Mouse (Mus musculus): ENCODE measurements around the gene Mpc1.
A peak's percentile ranks its signal among the peaks of the same experiment; 100 is the strongest.

Gene Mpc1

GRCm38 (mm10) chr17:8282821-8283525 is at the start of gene Mpc1:
Gene Mpc1, plus strand, starts transcription at chr17:8282904.
- peak; percentile 98 for DNase-seq

- DNase-seq = no peak
Measured at GRCm38 (mm10) chr17:8233618-8234214, 49.0 kb upstream of the Mpc1 start.

GRCm38 (mm10) chr17:8234537-8234936 is 48.2 kb upstream of the Mpc1 start:
- DNase-seq = no peak

- no peak for DNase-seq
Measured at GRCm38 (mm10) chr17:8235743-8236142, 47.0 kb upstream of the Mpc1 start, which contains the start of gene Ccr6. Gene Ccr6, plus strand, starts transcription at chr17:8236043.

- DNase-seq = no peak
Measured at GRCm38 (mm10) chr17:8238012-8238710, 44.5 kb upstream of the Mpc1 start.

- DNase-seq = no peak
Measured at GRCm38 (mm10) chr17:8239561-8239960, 43.1 kb upstream of the Mpc1 start.

- no peak for DNase-seq
Measured at GRCm38 (mm10) chr17:8240517-8240916, 42.2 kb upstream of the Mpc1 start.

GRCm38 (mm10) chr17:8241645-8242044 is 41.1 kb upstream of the Mpc1 start:
- no peak for DNase-seq

GRCm38 (mm10) chr17:8242186-8242585 is 40.5 kb upstream of the Mpc1 start:
- no peak for DNase-seq

- DNase-seq = no peak
Measured at GRCm38 (mm10) chr17:8244124-8244523, 38.6 kb upstream of the Mpc1 start.

GRCm38 (mm10) chr17:8246102-8246754 is 36.5 kb upstream of the Mpc1 start:
- no peak for DNase-seq

- DNase-seq = no peak
Measured at GRCm38 (mm10) chr17:8251704-8252103, 31.0 kb upstream of the Mpc1 start.

GRCm38 (mm10) chr17:8254268-8254667 is 28.4 kb upstream of the Mpc1 start:
- DNase-seq = no peak

GRCm38 (mm10) chr17:8254914-8255313 is 27.8 kb upstream of the Mpc1 start:
- no peak for DNase-seq

- no peak for DNase-seq
Measured at GRCm38 (mm10) chr17:8255583-8255982, 27.1 kb upstream of the Mpc1 start.

GRCm38 (mm10) chr17:8256982-8257381 is 25.7 kb upstream of the Mpc1 start:
- DNase-seq = no peak

GRCm38 (mm10) chr17:8264638-8265037 is 18.1 kb upstream of the Mpc1 start:
- peak; percentile 41 for DNase-seq

GRCm38 (mm10) chr17:8272054-8272749 is 10.5 kb upstream of the Mpc1 start:
- DNase-seq = no peak

GRCm38 (mm10) chr17:8272951-8273350 is 9.8 kb upstream of the Mpc1 start:
- DNase-seq = no peak

GRCm38 (mm10) chr17:8276071-8276470 is 6.6 kb upstream of the Mpc1 start:
- no peak for DNase-seq

GRCm38 (mm10) chr17:8276680-8277079 is 6.0 kb upstream of the Mpc1 start:
- no peak for DNase-seq

- no peak for DNase-seq
Measured at GRCm38 (mm10) chr17:8277266-8277665, 5.4 kb upstream of the Mpc1 start.

- DNase-seq = no peak
Measured at GRCm38 (mm10) chr17:8278356-8278755, 4.3 kb upstream of the Mpc1 start.
